Mouse (Mus musculus): ENCODE measurements around the gene Bcl3.

Gene Bcl3

GRCm38 (mm10) chr7:19769434-19770374, 52.9 kb downstream of the Bcl3 start:
- no peak for DNase-seq (ENCODE audit: low spot score in 2 of 2)

DNA sequence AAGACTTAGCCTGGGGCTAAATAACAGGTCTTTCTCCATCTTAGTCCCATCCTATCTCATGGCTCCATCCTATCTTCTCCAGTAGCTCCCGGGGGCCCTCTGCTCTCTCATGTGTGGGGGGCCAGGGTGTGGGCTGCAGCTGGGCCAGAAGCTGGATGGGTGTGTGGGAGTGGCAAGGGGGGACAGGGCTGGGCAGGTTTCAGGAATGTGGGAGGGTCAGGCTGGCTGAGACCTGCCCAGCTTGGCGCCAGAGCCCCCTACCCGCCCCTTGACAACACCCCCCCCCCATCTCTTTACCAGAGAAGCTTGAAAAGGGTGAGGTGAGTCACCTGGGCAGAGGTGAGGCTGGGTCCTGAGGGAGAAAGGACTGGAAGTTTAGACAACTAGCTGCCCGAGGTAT, 53.6 kb downstream of the Bcl3 start:
- no peak for DNase-seq (ENCODE audit: low spot score in 2 of 2)

DNA sequence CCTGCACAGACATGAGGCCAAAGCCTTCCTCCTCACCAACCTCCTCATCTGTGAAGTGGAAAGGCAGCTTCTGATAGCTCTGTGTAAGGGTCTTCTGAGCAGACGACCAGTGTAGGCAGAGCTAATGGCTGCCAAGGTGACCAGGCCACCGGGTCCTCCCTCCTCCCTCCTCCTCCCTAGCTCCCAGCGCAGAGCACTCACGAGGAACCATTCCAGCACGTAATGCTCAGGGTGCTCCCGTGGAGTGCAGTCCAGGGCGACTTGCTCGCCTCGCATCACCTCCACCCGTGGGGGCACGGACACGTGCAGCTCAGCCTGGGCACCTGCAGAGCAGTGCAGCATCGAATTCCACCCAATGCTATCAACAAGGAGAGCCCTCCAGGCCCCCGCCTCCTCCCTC, 54.3 kb downstream of the Bcl3 start:
- DNase-seq (ENCODE audit: low spot score in 2 of 2), result no peak

- no peak for DNase-seq (ENCODE audit: low spot score in 2 of 2)
Measured at GRCm38 (mm10) chr7:19764581-19764980, 58.0 kb downstream of the Bcl3 start.

GRCm38 (mm10) chr7:19763829-19764477, 58.6 kb downstream of the Bcl3 start:
- no peak for DNase-seq (ENCODE audit: low spot score in 2 of 2)

DNA sequence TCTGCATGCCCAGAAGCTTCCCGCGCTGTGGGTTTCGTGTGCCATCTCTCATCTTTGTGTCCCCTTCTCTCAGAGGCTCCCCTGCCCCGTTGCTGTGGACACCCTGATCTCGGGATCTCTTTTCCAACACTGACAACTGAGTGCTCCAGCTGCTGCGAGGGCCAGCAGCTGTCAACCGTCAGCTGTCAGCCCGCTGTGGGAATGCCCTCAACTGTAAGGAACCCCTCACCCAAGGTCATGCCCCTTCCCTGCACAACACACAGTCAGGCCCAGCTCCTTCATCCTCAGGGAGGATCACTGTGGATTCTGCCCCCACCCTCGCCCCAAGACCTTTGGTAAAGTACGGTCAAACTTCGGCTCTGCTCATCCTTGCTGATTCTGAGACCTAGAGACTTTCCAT, 60.3 kb downstream of the Bcl3 start:
- no peak for DNase-seq (ENCODE audit: low spot score in 2 of 2)

GRCm38 (mm10) chr7:19760021-19760420, 62.5 kb downstream of the Bcl3 start:
- no peak for DNase-seq (ENCODE audit: low spot score in 2 of 2)

DNA sequence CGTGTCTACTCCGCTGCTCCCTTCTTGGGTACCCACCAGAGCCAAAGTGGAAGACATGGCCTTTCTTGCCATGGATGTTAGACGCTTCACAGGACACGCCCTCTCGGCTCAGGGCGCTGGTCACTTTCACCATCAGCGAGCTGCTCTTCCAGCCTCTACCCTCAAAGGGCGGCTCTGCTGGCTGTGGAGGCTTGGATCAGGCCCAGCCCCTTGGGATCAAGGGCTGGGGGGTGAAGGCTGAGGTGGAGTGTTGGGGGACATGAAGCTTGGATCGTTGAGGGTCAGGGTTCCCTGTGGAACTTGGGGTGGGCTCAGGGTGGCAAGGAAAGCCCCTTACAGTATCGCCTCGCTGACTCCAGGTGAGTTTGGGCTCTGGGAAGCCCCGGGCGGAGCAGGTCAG, 63.9 kb downstream of the Bcl3 start:
- DNase-seq (ENCODE audit: low spot score in 2 of 2), result no peak

Measured in frontal cortex, postnatal 36 days (tissue).